13 mouse cellular contexts compared by ENCODE assay signal in the genomic region with DNA sequence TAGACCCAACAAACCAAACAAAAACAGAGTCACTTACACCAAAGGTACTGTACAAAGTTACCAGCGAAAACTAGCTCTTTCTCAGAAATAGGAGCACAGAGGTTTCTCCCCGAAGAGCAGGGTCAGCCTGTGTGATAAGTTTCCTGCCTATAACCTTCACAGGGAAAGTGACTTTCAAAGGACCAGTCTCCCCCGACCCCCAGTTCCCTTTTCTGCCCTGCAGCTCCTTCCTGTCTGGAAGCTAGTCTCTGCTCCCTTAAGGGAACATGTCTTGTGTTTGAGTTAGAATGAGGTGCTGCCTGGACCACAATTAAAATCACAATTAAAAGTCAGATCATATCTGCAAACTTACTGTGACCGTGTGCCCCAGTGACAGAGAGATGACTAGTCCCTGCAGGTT.
"Had no signal": no experiment of that assay in that cellular context is flagged by ENCODE, and none has a peak within 500 bp of the region (broad histone marks: within the 10 kb centered on the region; RNA-seq: fewer than 3 reads in every experiment).

No protein-coding gene starts in this region.

- H3K27ac ChIP-seq: kidney, embryonic 15.5 days; left cerebral cortex, adult 2 months; limb, embryonic 15.5 days; liver, embryonic 13.5 days; lung, embryonic 15.5 days; midbrain, embryonic 12.5 days; stomach, embryonic 15.5 days had no signal

- H3K9me3 ChIP-seq: kidney, embryonic 15.5 days; limb, embryonic 15.5 days; liver, embryonic 13.5 days; lung, embryonic 15.5 days; midbrain, embryonic 12.5 days; stomach, embryonic 15.5 days had no signal

- H3K4me3 ChIP-seq: kidney, embryonic 15.5 days; left cerebral cortex, adult 2 months; limb, embryonic 15.5 days; liver, embryonic 13.5 days; lung, embryonic 15.5 days; midbrain, embryonic 12.5 days; stomach, embryonic 15.5 days had no signal

- H3K9ac ChIP-seq: kidney, embryonic 15.5 days; limb, embryonic 15.5 days; liver, embryonic 13.5 days; liver, postnatal 0 days; lung, embryonic 15.5 days; midbrain, embryonic 12.5 days; stomach, embryonic 15.5 days had no signal

- H3K36me3 ChIP-seq: kidney, embryonic 15.5 days; limb, embryonic 15.5 days; liver, embryonic 13.5 days; lung, embryonic 15.5 days; midbrain, embryonic 12.5 days; stomach, embryonic 15.5 days had no signal

- ATAC-seq: intestine, embryonic 16.5 days; liver, postnatal 0 days; midbrain, embryonic 16.5 days had no signal

- DNase-seq: kidney, adult 2 months; kidney, postnatal 14 days; liver, embryonic 13.5 days; liver, postnatal 0 days; thymus, adult 2 months had no signal

- H3K27me3 ChIP-seq: kidney, embryonic 15.5 days; limb, embryonic 15.5 days; liver, embryonic 13.5 days; lung, embryonic 15.5 days; midbrain, embryonic 12.5 days; stomach, embryonic 15.5 days had no signal
